Mouse (Mus musculus) myocyte (in vitro differentiated cells): ENCODE measurements around the gene Sipa1l1. TPM values are rescaled to one million over a fixed set of nuclear protein-coding genes. Genes with fewer than 3 reads are reported as not detected.
"Not testable (repeated sequence)": the region's sequence is repeated elsewhere in the genome, so short reads cannot be mapped to it uniquely, and the experiment has no call there.

Experiments used
- H3K27me3 ChIP-seq: one replicate; pipeline ENCODE4 v1.6.1; 2011; ENCODE audit not compliant: control insufficient read depth, insufficient read depth, insufficient read length
- H3K36me3 ChIP-seq: one replicate; pipeline ENCODE4 v1.6.1; 2011; ENCODE audit not compliant: control insufficient read depth, insufficient read depth
- H3K4me2 ChIP-seq: one replicate; pipeline ENCODE4 v1.6.1; 2011; ENCODE audit warnings: low read depth, control low read depth
- H3K4me3 ChIP-seq: one replicate; pipeline ENCODE4 v1.5.1; 2011; ENCODE audit warnings: mild to moderate bottlenecking, control low read depth, moderate library complexity
- H3K79me2 ChIP-seq: one replicate; pipeline ENCODE4 v1.6.1; 2011; ENCODE audit not compliant: control insufficient read depth, insufficient read depth
- H3ac ChIP-seq: one replicate; pipeline ENCODE4 v1.6.1; 2011; ENCODE audit not compliant: control insufficient read depth, insufficient read length
- CEBPB ChIP-seq: IDR thresholded peaks from 2 replicates; pipeline ENCODE4 v1.6.1; 2011; ENCODE audit warnings: mild to moderate bottlenecking, moderate library complexity; ENCODE audit not compliant: poor library complexity, insufficient read depth, severe bottlenecking
- E2F4 ChIP-seq: IDR thresholded peaks from one replicate; pipeline ENCODE4 v1.6.1; 2011; ENCODE audit warnings: mild to moderate bottlenecking, control low read depth, moderate library complexity; ENCODE audit not compliant: insufficient read depth
- MAX ChIP-seq: IDR thresholded peaks from one replicate; pipeline ENCODE4 v1.6.1; 2011; ENCODE audit warnings: low read depth, mild to moderate bottlenecking, control low read depth
- MYOD1 ChIP-seq, 3 experiments: IDR thresholded peaks; one replicate each; pipeline ENCODE4 v1.6.1; 2011; ENCODE audit warnings: control low read depth in 2 of 3, low read depth in 2 of 3, mild to moderate bottlenecking in 2 of 3, moderate library complexity in 1 of 3; ENCODE audit not compliant: insufficient read length in 2 of 3, control insufficient read depth in 1 of 3
- MYOG ChIP-seq, 3 experiments: IDR thresholded peaks; one replicate each; pipeline ENCODE4 v1.6.1; 2011; ENCODE audit warnings: control low read depth in 2 of 3, low read depth in 2 of 3, mild to moderate bottlenecking in 2 of 3; ENCODE audit not compliant: insufficient read length in 2 of 3, control insufficient read depth in 1 of 3, insufficient read depth in 1 of 3
- POLR2A ChIP-seq: IDR thresholded peaks from one replicate; pipeline ENCODE4 v1.6.1; 2011; ENCODE audit warnings: low read depth, mild to moderate bottlenecking, control low read depth, moderate library complexity; ENCODE audit not compliant: insufficient read length
- POLR2AphosphoS2 ChIP-seq: IDR thresholded peaks from one replicate; pipeline ENCODE4 v1.6.1; 2011; ENCODE audit warnings: low read depth, control low read depth; ENCODE audit not compliant: insufficient read length
- REST ChIP-seq: IDR thresholded peaks from one replicate; pipeline ENCODE4 v1.6.1; 2011; ENCODE audit warnings: mild to moderate bottlenecking, control low read depth, moderate library complexity; ENCODE audit not compliant: insufficient read depth, insufficient read length
- SRF ChIP-seq: IDR thresholded peaks from one replicate; pipeline ENCODE4 v1.6.1; 2011; ENCODE audit warnings: low read depth; ENCODE audit not compliant: control insufficient read depth, insufficient read length
- TCF12 ChIP-seq: IDR thresholded peaks from one replicate; pipeline ENCODE4 v1.6.1; 2011; ENCODE audit warnings: mild to moderate bottlenecking, control low read depth; ENCODE audit not compliant: poor library complexity, insufficient read depth, severe bottlenecking
- TCF3 ChIP-seq: IDR thresholded peaks from one replicate; pipeline ENCODE4 v1.6.1; 2011; ENCODE audit warnings: low read depth, control low read depth; ENCODE audit not compliant: insufficient read length
- USF1 ChIP-seq: IDR thresholded peaks from one replicate; pipeline ENCODE4 v1.6.1; 2011; ENCODE audit warnings: low read depth, mild to moderate bottlenecking, control low read depth, moderate library complexity
- polyA plus RNA-seq: library from polyadenylated mRNA; unstranded; fragments of >200 nt; fragmentation: generic; extraction: Trizol; gene quantifications from one replicate; pipeline ENCODE4 v1.2.1, GENCODE M21; 2012; ENCODE audit warnings: missing spikeins

The Sipa1l1 gene
- polyA plus RNA-seq, 1 experiment, result 22.5 TPM

GRCm38 (mm10) chr12:82175709-82176108, 6.6 kb downstream of the Sipa1l1 start:
- H3K4me2 ChIP-seq, result no peak overlapping the region
- no peaks in the 10 kb centered on the region for H3K27me3 ChIP-seq
- no peak overlapping the region for H3K4me3 ChIP-seq
- TF ChIP-seq SRF (no peak), POLR2A (no peak), TCF12 (no peak), POLR2AphosphoS2 (no peak)
- H3ac ChIP-seq, result no peak overlapping the region
- peaks cover 68% of the 10 kb centered on the region for H3K79me2 ChIP-seq
- H3K36me3 ChIP-seq, result no peaks in the 10 kb centered on the region

- H3ac ChIP-seq, result no peak overlapping the region
- H3K79me2 ChIP-seq, result peaks cover 41% of the 10 kb centered on the region
- TF ChIP-seq MAX, result no peak
- no peak for TF ChIP-seq E2F4
- TF ChIP-seq CEBPB, result no peak
- TF ChIP-seq SRF, result no peak
- TF ChIP-seq TCF3, result no peak
- TF ChIP-seq POLR2AphosphoS2, result no peak
- no peak for TF ChIP-seq MYOG (IDR thresholded peaks at IDR 0.05; ENCODE audit: control insufficient read depth in 1 of 3, insufficient read depth in 1 of 3, insufficient read length in 2 of 3, low read depth in 2 of 3)
- TF ChIP-seq USF1, result no peak
- no peak for TF ChIP-seq TCF12
- TF ChIP-seq MYOD1 (IDR thresholded peaks at IDR 0.05; ENCODE audit: control insufficient read depth in 1 of 3, insufficient read length in 2 of 3, low read depth in 2 of 3), result no peak
- no peak overlapping the region for H3K4me3 ChIP-seq
- no peak overlapping the region for H3K4me2 ChIP-seq
- H3K27me3 ChIP-seq, result no peaks in the 10 kb centered on the region
- no peaks in the 10 kb centered on the region for H3K36me3 ChIP-seq
These were observed 9.5 kb downstream of the Sipa1l1 start for GRCm38 (mm10) chr12:82178636-82179035.

- H3K27me3 ChIP-seq, result no peaks in the 10 kb centered on the region
- TF ChIP-seq TCF12, result no peak
- TF ChIP-seq USF1, result no peak
- no peak for TF ChIP-seq POLR2A
- TF ChIP-seq CEBPB, result no peak
- TF ChIP-seq MAX, result no peak
- no peak for TF ChIP-seq POLR2AphosphoS2
- no peak for TF ChIP-seq MYOG (IDR thresholded peaks at IDR 0.05; ENCODE audit: control insufficient read depth in 1 of 3, insufficient read depth in 1 of 3, insufficient read length in 2 of 3, low read depth in 2 of 3)
- TF ChIP-seq REST, result no peak
- TF ChIP-seq SRF, result no peak
- no peak for TF ChIP-seq MYOD1 (IDR thresholded peaks at IDR 0.05; ENCODE audit: control insufficient read depth in 1 of 3, insufficient read length in 2 of 3, low read depth in 2 of 3)
- no peak for TF ChIP-seq E2F4
- no peak for TF ChIP-seq TCF3
- no peaks in the 10 kb centered on the region for H3K36me3 ChIP-seq
- no peak overlapping the region for H3K4me3 ChIP-seq
- no peak overlapping the region for H3K4me2 ChIP-seq
- H3K79me2 ChIP-seq, result peaks cover 33% of the 10 kb centered on the region
- H3ac ChIP-seq, result no peak overlapping the region
These were observed 10.5 kb downstream of the Sipa1l1 start for GRCm38 (mm10) chr12:82179626-82180025.

- peak; percentile 74 for TF ChIP-seq CEBPB
- not testable (repeated sequence) for H3K4me2 ChIP-seq, H3K4me3 ChIP-seq, H3K79me2 ChIP-seq, H3K36me3 ChIP-seq, H3ac ChIP-seq, H3K27me3 ChIP-seq
These were observed 17.0 kb downstream of the Sipa1l1 start for GRCm38 (mm10) chr12:82186156-82186555.

GRCm38 (mm10) chr12:82186740-82187139, 17.6 kb downstream of the Sipa1l1 start:
- Histone ChIP-seq H3K36me3 (no peaks in the 10 kb centered on the region), H3K4me3 (no peak overlapping the region), H3K79me2 (peaks cover 10% of the 10 kb centered on the region), H3K4me2 (no peak overlapping the region), H3ac (no peak overlapping the region), H3K27me3 (no peaks in the 10 kb centered on the region)
- TF ChIP-seq E2F4 (no peak), USF1 (no peak), TCF12 (no peak), TCF3 (no peak), MAX (no peak), SRF (no peak), MYOG (IDR thresholded peaks at IDR 0.05; ENCODE audit: control insufficient read depth in 1 of 3, insufficient read depth in 1 of 3, insufficient read length in 2 of 3, low read depth in 2 of 3) (no peak)
